Comparison of ENCODE assay signal across 25 mouse cellular contexts in the genomic region with DNA sequence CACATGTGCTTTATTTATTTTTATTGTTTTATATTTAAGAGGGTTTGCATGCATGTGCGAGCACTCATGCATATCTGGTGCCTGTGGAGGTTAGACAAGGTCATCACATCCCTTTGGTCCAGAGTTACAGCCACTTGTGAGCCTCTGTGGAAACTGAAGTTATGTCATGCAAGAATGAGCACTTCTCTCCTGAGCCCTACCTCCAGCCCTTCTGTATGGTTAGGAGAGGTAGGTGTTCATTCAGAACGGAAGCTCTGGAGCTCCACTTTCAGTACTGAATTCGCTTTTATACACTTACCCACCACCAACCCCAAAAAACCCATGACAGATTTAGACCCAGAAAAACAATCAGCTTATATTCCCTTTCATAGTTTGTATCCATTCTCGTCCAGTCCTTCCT. TPM values are rescaled to one million over a fixed set of nuclear protein-coding genes. Genes with fewer than 3 reads are reported as not detected.
DNase-seq lines count a peak whose midpoint lies in the region; ATAC-seq and TF ChIP-seq lines count a peak whose summit lies in the region.
"Had no signal": no experiment of that assay in that cellular context is flagged by ENCODE, and none has a peak within 500 bp of the region (broad histone marks: within the 10 kb centered on the region; RNA-seq: fewer than 3 reads in every experiment).

No protein-coding gene starts in this region.

- no peaks in the 10 kb centered on the region for H3K27me3 ChIP-seq in intestine, postnatal 0 days (replicated peaks; ENCODE audit: control insufficient read depth, insufficient read depth, low read length)
- no peaks in the 10 kb centered on the region for H3K27me3 ChIP-seq in intestine, embryonic 16.5 days (replicated peaks; ENCODE audit: control insufficient read depth, insufficient read depth, low read length)
- no peaks in the 10 kb centered on the region for H3K27me3 ChIP-seq in kidney, embryonic 16.5 days (ENCODE audit: insufficient read depth, low read length)
- H3K27me3 ChIP-seq: embryonic facial prominence, embryonic 12.5 days; embryonic facial prominence, embryonic 15.5 days; hindbrain, embryonic 12.5 days; hindbrain, embryonic 15.5 days had no signal

- H3K36me3 ChIP-seq in intestine, postnatal 0 days (ENCODE audit: control insufficient read depth, insufficient read depth) = peaks cover 36% of the 10 kb centered on the region; the same call in 1 of the 2 replicates
- H3K36me3 ChIP-seq in intestine, embryonic 16.5 days (ENCODE audit: control insufficient read depth, insufficient read depth, low read length) = peaks cover 15% of the 10 kb centered on the region
- H3K36me3 ChIP-seq in kidney, embryonic 16.5 days (ENCODE audit: insufficient read depth, low read length) = peaks cover 35% of the 10 kb centered on the region

- WGBS in intestine, postnatal 0 days = 89% methylated on average over 4 of the region's 4 CpGs
- 96% methylated on average over 4 of the region's 4 CpGs for WGBS in intestine, embryonic 16.5 days
- 63% methylated on average over 4 of the region's 4 CpGs for WGBS in kidney, embryonic 16.5 days

- H3K9me3 ChIP-seq in intestine, postnatal 0 days (ENCODE audit: control insufficient read depth) = no peaks in the 10 kb centered on the region
- no peaks in the 10 kb centered on the region for H3K9me3 ChIP-seq in intestine, embryonic 16.5 days (ENCODE audit: control insufficient read depth, low read length)
- no peaks in the 10 kb centered on the region for H3K9me3 ChIP-seq in kidney, embryonic 16.5 days (ENCODE audit: low read length)
- H3K9me3 ChIP-seq: embryonic facial prominence, embryonic 12.5 days; embryonic facial prominence, embryonic 15.5 days; hindbrain, embryonic 12.5 days; hindbrain, embryonic 15.5 days had no signal

- H3K9ac ChIP-seq in intestine, postnatal 0 days (ENCODE audit: low read depth, low read length) = no peak overlapping the region
- no peak overlapping the region for H3K9ac ChIP-seq in intestine, embryonic 16.5 days (ENCODE audit: low read depth, low read length)
- no peak overlapping the region for H3K9ac ChIP-seq in kidney, embryonic 16.5 days (replicated peaks; ENCODE audit: low read length)
- H3K9ac ChIP-seq: embryonic facial prominence, embryonic 12.5 days; embryonic facial prominence, embryonic 15.5 days; forebrain, postnatal 0 days; hindbrain, embryonic 12.5 days; hindbrain, embryonic 15.5 days had no signal

- H3K4me1 ChIP-seq in intestine, postnatal 0 days (replicated peaks; ENCODE audit: control insufficient read depth, insufficient read depth, low read length) = no peaks in the 10 kb centered on the region
- H3K4me1 ChIP-seq in intestine, embryonic 16.5 days (ENCODE audit: control insufficient read depth, insufficient read depth, low read length) = peaks cover 9% of the 10 kb centered on the region; the same call in 1 of the 2 replicates
- peaks cover 20% of the 10 kb centered on the region for H3K4me1 ChIP-seq in kidney, embryonic 16.5 days (ENCODE audit: insufficient read depth, low read length)

- no peak for TF ChIP-seq CTCF in intestine, postnatal 0 days (IDR thresholded peaks at IDR 0.05; ENCODE audit: low read depth)

- DNase-seq in kidney, adult 8-10 months = peak; percentile 7 to 10
- DNase-seq in kidney, postnatal 36 days = peak; percentile 8 to 13
- no peak for DNase-seq in kidney, postnatal 4 days
- DNase-seq: adrenal gland, adult 2 months; adrenal gland, postnatal 14 days; B cell, adult 2 months; cerebellum, adult 11 months; cerebellum, adult 2 months; cerebellum, adult 9-11 months; cerebellum, postnatal 25 days; forebrain, postnatal 0 days; gastrocnemius, adult 2 months; gastrocnemius, postnatal 14 days; heart, adult 11 months had no signal

- no peak overlapping the region for H3K4me2 ChIP-seq in intestine, postnatal 0 days (replicated peaks; ENCODE audit: low read depth)
- no peak overlapping the region for H3K4me2 ChIP-seq in intestine, embryonic 16.5 days (ENCODE audit: low read depth, low read length)
- H3K4me2 ChIP-seq in kidney, embryonic 16.5 days (replicated peaks; ENCODE audit: low read depth, low read length) = no peak overlapping the region
- H3K4me2 ChIP-seq: embryonic facial prominence, embryonic 12.5 days; embryonic facial prominence, embryonic 15.5 days; heart, embryonic 11.5 days; hindbrain, embryonic 12.5 days; hindbrain, embryonic 15.5 days had no signal

- H3K27ac ChIP-seq in intestine, postnatal 0 days (ENCODE audit: low read depth, low read length) = peak overlapping the region; percentile 29; the same call in 1 of the 2 replicates
- no peak overlapping the region for H3K27ac ChIP-seq in intestine, embryonic 16.5 days (ENCODE audit: low read length)
- no peak overlapping the region for H3K27ac ChIP-seq in kidney, embryonic 16.5 days (ENCODE audit: low read length)
- H3K27ac ChIP-seq: embryonic facial prominence, embryonic 12.5 days; embryonic facial prominence, embryonic 15.5 days; gastrocnemius, adult 2 months; hindbrain, embryonic 12.5 days; hindbrain, embryonic 15.5 days had no signal

- H3K4me3 ChIP-seq in intestine, postnatal 0 days (ENCODE audit: low read depth, low read length) = no peak overlapping the region
- H3K4me3 ChIP-seq in intestine, embryonic 16.5 days (ENCODE audit: low read length) = no peak overlapping the region
- H3K4me3 ChIP-seq in kidney, embryonic 16.5 days (ENCODE audit: low read length) = no peak overlapping the region
- H3K4me3 ChIP-seq: embryonic facial prominence, embryonic 12.5 days; embryonic facial prominence, embryonic 15.5 days; gastrocnemius, adult 2 months; hindbrain, embryonic 12.5 days; hindbrain, embryonic 15.5 days had no signal

- ATAC-seq in intestine, postnatal 0 days = no peak
- ATAC-seq in intestine, embryonic 16.5 days = no peak
- ATAC-seq in kidney, embryonic 16.5 days (ENCODE audit: low FRiP score, low TSS enrichment) = no peak
- ATAC-seq: forebrain, embryonic 14.5 days; forebrain, postnatal 0 days had no signal

RNA-seq across cellular contexts. Expression of a gene that starts 2.8 kb away (rescaled TPM):
- 8.0 and 12.4 TPM in 2 replicates for polyA plus RNA-seq in intestine, postnatal 0 days (2015; fragmentation: Nextera tagmentation; extraction: Ambion mirVana)
- 1.3 and 4.2 TPM in 2 replicates for polyA plus RNA-seq in intestine, embryonic 16.5 days (2015; fragmentation: Nextera tagmentation; extraction: Ambion mirVana)
- 0.56 TPM in 1 of 2 replicates, not detected in the other for polyA plus RNA-seq in kidney, embryonic 16.5 days (2015; fragmentation: Nextera tagmentation; extraction: Ambion mirVana)
- polyA plus RNA-seq: adrenal gland, adult 2 months; cerebellum, adult 2 months; embryonic facial prominence, embryonic 12.5 days; forebrain, embryonic 11.5 days had no signal

RNA-seq across cellular contexts. Expression of a gene that starts 2.8 kb away (rescaled TPM):
- polyA plus RNA-seq in intestine, postnatal 0 days (2015; fragmentation: Nextera tagmentation; extraction: Ambion mirVana) = 34.9 and 40.9 TPM in 2 replicates
- 44.7 and 45.5 TPM in 2 replicates for polyA plus RNA-seq in intestine, embryonic 16.5 days (2015; fragmentation: Nextera tagmentation; extraction: Ambion mirVana)
- 52.5 and 57.0 TPM in 2 replicates for polyA plus RNA-seq in kidney, embryonic 16.5 days (2015; fragmentation: Nextera tagmentation; extraction: Ambion mirVana)

RNA-seq across cellular contexts. Expression of a gene that starts 39.6 kb away (rescaled TPM):
- 7.5 and 7.9 TPM in 2 replicates for polyA plus RNA-seq in intestine, postnatal 0 days (2015; fragmentation: Nextera tagmentation; extraction: Ambion mirVana)
- 1.2 TPM in 2 replicates for polyA plus RNA-seq in intestine, embryonic 16.5 days (2015; fragmentation: Nextera tagmentation; extraction: Ambion mirVana)
- polyA plus RNA-seq in kidney, embryonic 16.5 days (2015; fragmentation: Nextera tagmentation; extraction: Ambion mirVana) = 1.1 and 1.2 TPM in 2 replicates
- polyA plus RNA-seq: adrenal gland, adult 2 months; cerebellum, adult 2 months; forebrain, embryonic 14.5 days; heart, postnatal 0 days; hindbrain, embryonic 15.5 days had no signal

Comparison
In these comparisons a context has a peak if more than half of its experiments do, and no peak if none do; other contexts are left out.
1. DNase-seq: peak in kidney, adult 8-10 months (2 of 2) and kidney, postnatal 36 days (2 of 2); none in kidney, postnatal 4 days (0 of 2).